Mouse (Mus musculus): Measurements from ENCODE around the gene Secisbp2.

Secisbp2 gene

GRCm38 (mm10) chr13:51696481-51696880, 45.0 kb downstream of the Secisbp2 start:
- DNase-seq = no peak

DNA sequence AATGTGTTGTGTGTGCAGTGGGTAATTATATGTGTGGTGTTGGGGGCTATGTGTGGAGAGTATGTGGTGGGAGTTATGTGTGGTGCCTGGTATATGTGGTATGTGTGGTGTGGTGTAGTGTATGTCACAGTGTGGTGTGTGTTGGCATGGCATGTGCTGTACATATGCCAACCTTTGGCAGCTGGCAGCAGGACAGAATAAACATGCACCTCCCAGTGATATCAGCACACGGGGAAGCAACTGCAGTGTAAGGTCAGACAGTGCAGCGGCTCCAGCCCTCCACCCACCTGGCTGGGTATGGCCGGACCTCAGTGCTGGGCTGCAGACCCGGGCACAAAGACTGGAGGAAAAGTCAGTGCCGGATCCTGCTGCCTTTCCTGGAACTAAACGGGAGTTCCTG, 46.0 kb downstream of the Secisbp2 start:
- DNase-seq = no peak

GRCm38 (mm10) chr13:51697897-51698296, 46.4 kb downstream of the Secisbp2 start:
- DNase-seq = no peak

DNA sequence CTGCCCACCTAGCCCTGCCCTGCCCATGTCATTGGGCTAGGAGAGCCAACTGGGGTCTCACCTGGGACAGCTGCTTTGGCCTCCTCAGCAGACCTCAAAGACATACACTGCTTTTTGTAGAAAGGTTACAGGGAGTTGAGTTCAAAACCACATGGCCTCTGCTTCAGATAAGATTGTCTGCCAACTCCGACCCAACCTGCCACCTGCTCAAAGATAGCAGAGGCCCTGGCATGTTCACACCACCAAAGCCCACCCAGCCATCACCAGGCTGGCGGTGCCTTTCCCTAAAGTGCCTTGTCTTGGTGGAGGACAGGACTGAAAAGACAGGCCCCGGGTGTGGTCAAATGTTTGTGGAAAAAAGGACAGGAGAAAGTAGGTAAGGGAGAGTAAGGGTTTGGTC, 46.8 kb downstream of the Secisbp2 start:
- no peak for DNase-seq

- DNase-seq = no peak
These were observed 52.4 kb downstream of the Secisbp2 start for GRCm38 (mm10) chr13:51703893-51704292.

GRCm38 (mm10) chr13:51705882-51706854, 54.7 kb downstream of the Secisbp2 start:
- DNase-seq = no peak

- no peak for DNase-seq
These were observed 59.2 kb downstream of the Secisbp2 start for GRCm38 (mm10) chr13:51710738-51711137.

DNA sequence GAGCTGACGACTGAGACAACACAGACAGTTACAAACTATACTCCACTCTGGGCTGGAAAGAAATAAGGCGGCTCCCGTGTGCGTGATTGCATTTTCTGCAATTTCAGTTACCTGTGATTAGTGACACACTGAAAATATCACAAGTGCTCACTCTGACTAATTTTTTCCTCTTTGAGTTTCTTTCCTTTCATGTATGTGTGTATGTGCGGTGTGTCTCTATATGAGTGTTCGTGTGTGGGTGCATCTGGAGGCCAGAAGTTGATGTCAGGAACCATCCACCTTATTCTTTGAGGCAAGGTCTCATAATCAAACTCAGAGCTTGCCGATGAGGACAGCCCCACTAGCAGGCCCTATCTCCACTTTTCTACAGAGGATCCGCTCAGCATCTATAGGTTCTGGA, 60.5 kb downstream of the Secisbp2 start:
- no peak for DNase-seq

- no peak for DNase-seq
These were observed 65.1 kb downstream of the Secisbp2 start for GRCm38 (mm10) chr13:51716350-51717263.

DNA sequence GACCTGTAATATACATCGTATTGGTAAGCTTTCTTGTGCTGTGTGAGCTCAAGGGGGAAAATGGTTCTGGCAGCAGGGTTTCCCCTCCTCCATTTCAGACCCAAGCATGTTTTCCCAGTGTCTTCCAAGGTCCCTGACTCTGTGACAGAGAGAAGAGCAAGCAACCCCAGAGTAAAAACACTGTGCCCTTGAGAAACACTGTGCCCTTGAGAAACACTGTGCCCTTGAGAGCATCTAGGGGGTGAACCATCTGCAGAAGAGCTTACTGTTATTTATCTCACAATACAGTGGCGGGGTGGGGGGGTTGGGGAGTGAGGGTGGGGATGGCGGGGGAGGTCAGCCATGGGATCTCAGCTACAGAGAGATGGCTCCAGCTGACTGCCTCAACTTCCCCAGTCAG, 67.8 kb downstream of the Secisbp2 start:
- no peak for DNase-seq

- DNase-seq = no peak
These were observed 69.1 kb downstream of the Secisbp2 start for GRCm38 (mm10) chr13:51720556-51720955.

DNA sequence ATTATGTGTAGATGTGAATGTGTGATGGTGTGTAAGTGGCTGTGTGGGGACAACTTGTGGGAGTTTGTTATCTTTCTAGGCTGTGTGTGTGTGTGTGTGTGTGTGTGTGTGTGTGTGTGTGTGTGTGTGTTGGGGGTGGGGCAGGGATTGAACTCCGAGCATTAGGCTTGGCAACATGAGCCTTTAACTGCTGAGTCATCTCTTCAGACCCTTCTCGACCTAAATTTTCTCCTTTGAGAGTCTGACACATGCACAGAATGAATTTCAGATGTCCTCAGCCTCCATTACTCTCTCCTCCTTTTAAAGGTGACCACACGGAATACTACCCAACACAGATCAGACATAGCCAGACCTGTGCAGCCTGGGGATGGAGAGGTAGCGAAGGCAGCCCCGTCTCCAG, 71.6 kb downstream of the Secisbp2 start:
- DNase-seq = no peak

DNA sequence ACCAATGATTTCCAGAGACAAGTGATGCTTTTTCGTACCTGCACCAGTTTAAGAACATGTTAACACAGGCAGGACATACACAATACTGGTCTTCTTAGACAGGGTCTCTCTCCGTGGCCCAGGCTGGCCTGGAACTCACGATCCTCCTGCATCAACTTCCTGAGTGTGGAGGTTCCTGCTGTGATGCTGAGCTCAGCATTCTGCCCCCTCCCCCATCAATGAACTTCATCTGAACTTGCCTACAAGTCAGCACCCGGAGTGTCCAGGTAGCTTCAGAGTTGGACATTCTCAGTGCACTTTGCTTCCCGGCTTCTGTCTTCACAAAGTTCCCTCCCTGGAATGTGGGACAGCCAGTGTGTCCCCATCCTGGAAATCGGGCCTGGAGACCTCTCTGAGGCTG, 73.1 kb downstream of the Secisbp2 start:
- DNase-seq = no peak

GRCm38 (mm10) chr13:51725446-51725845, 73.9 kb downstream of the Secisbp2 start:
- no peak for DNase-seq

- no peak for DNase-seq
These were observed 74.6 kb downstream of the Secisbp2 start for GRCm38 (mm10) chr13:51725926-51726574.

DNA sequence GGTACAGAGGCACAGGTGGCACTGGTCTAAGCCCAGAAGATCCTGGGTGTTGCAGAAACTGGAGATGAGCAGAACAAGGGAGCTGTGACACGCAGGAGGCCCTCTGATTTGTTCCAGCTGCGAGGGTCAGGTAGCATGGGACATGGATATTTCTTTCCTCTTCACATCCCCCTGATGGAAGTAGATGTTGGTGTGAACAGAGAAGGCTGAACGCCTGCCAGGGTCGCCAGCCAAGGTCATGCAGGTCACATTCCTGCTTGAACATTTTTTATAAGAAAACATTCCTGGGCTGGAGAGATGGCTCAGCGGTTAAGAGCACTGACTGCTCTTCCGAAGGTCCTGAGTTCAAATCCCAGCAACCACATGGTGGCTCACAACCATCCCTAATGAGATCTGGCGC, 75.9 kb downstream of the Secisbp2 start:
- DNase-seq = no peak

DNA sequence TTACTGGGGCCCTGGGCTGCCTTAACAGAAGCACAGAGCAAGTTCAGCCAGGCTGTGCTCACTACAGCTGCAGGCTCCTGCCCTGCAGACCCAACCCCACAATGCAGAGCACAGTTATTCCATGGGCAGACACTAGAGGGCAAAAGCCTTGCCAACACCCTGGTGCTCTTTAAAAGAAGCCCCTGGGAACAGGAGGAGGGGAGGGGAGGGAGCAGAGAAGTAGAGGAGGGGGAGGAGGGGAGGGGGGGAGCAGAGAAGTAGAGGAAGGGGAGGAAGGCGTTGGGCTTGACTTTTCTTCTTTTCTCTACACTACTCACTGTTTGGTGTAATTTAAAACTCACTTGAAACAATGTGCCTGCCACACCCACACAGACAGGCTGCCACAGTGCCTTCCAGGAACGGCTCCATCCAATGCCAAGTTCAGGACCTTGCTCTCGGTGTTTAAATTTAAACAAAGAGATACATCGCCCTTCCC, 78.4 kb downstream of the Secisbp2 start:
- DNase-seq = no peak

DNA sequence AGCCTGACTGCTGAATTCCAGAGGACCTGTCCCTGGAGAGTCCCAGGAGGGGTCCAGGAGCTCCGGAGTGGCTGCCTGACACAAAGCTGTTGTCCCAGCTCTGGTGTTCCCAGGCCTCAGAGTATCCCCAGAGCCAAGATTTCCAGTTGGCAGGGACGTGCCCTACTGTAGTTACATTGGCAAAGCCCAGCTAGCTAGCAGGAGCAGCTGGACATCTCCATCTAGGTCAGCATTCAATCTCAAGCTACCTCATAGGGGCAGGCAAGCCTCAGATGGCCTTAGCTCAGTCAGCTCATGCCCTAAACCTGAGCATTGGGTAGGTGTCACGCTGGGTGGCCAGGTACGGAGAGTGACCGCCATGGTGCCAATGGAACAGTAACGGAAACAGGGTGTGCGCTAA, 80.0 kb downstream of the Secisbp2 start:
- no peak for DNase-seq

DNA sequence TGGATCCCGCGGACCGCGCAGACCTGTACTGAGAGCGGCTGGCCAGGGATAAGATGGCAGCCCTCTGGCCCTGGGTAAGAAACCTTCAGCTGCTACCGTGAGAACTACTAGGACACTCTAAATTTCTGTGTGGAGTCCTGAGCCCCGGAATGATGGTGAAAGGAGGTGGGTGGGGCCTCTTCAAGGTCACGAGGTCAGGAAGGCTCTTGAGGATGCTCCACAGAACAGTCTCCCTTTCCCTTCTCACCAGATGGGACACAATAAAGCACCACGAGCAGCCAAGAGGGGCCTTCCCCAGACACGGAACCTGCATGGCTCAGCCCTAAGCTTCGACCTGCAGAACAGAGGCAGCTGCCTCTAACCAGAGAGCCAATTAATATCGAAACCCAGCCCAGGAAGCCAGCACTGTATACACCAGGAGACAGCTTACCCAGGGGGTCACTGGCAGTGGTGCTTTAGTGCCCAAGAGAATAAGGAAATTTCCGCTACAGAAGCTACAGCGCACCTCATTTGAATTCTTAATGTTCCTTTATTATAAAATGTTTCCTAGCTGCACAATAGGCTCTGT, 80.7 kb downstream of the Secisbp2 start:
- no peak for DNase-seq

Measured in kidney, adult 9 months (tissue).